Mouse (Mus musculus): Measurements from ENCODE around the gene Lims1. TPM values are rescaled to one million over a fixed set of nuclear protein-coding genes. Genes with fewer than 3 reads are reported as not detected.

Gene Lims1
- polyA plus RNA-seq, 1 experiment: 0.20 TPM

- Histone ChIP-seq H3K9me3 (ENCODE audit: control insufficient read depth, low read length) (no peaks in the 10 kb centered on the region), H3K4me1 (ENCODE audit: control insufficient read depth) (peaks cover 28% of the 10 kb centered on the region), H3K4me3 (replicated peaks) (no peak overlapping the region), H3K27me3 (ENCODE audit: control insufficient read depth) (no peaks in the 10 kb centered on the region), H3K36me3 (ENCODE audit: control insufficient read depth) (peaks cover 47% of the 10 kb centered on the region)
- no peak for TF ChIP-seq TAL1 (IDR thresholded peaks at IDR 0.05; ENCODE audit: low read length)
These were observed 62.4 kb downstream of the Lims1 start for GRCm38 (mm10) chr10:58385629-58386028.

DNA sequence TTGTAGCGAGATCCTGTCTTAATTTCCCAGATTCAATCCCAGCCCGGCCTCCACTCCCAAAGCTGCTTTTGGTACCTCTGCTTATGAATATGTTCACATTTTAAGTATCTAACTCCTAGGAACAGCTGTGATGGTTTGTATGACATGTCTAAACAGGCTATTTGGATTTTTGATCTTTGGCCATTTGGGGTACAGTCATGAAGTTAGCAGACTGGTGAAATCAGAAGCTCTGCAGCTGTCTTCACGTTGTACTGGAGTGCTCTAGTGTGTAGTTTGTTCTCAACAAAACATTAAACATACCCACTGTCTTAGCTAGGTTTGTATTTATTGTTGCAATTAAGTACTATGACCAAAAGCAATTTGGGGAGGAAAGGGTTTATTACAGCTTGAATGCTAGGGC, 63.7 kb downstream of the Lims1 start:
- no peak overlapping the region for H3K4me3 ChIP-seq (replicated peaks)
- H3K27me3 ChIP-seq (ENCODE audit: control insufficient read depth): no peaks in the 10 kb centered on the region
- peaks cover 31% of the 10 kb centered on the region for H3K4me1 ChIP-seq (ENCODE audit: control insufficient read depth)
- TF ChIP-seq GATA1 (IDR thresholded peaks at IDR 0.05; ENCODE audit: low read length): no peak
- TF ChIP-seq TAL1 (IDR thresholded peaks at IDR 0.05; ENCODE audit: low read length): no peak
- H3K36me3 ChIP-seq (ENCODE audit: control insufficient read depth): peaks cover 42% of the 10 kb centered on the region
- no peaks in the 10 kb centered on the region for H3K9me3 ChIP-seq (ENCODE audit: control insufficient read depth, low read length)

DNA sequence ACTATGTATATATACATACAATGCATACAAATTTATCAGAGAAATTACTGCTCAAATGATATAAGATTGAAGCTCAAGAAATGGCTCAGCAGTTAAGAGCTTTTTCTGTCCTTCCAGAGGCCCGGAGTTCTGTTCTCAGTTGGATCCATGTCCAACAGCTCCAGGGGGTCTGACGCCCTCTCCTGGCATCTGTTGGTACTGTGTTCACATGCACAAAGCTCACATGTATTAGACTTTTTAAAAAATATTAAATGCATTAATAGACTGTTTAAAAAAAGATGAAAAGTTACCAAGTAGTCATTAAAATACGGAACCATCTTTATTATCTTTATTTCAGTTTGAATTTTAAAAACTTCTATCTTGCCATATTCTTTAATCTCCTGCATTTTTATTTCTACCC, 65.4 kb downstream of the Lims1 start:
- Histone ChIP-seq H3K36me3 (ENCODE audit: control insufficient read depth) (peaks cover 41% of the 10 kb centered on the region), H3K4me3 (replicated peaks) (no peak overlapping the region), H3K27me3 (ENCODE audit: control insufficient read depth) (no peaks in the 10 kb centered on the region), H3K9me3 (ENCODE audit: control insufficient read depth, low read length) (no peaks in the 10 kb centered on the region), H3K4me1 (ENCODE audit: control insufficient read depth) (peaks cover 38% of the 10 kb centered on the region)
- TF ChIP-seq TAL1 (IDR thresholded peaks at IDR 0.05; ENCODE audit: low read length): no peak
- TF ChIP-seq GATA1 (IDR thresholded peaks at IDR 0.05; ENCODE audit: low read length): no peak

- TF ChIP-seq TAL1 (IDR thresholded peaks at IDR 0.05; ENCODE audit: low read length): no peak
- TF ChIP-seq GATA1 (IDR thresholded peaks at IDR 0.05; ENCODE audit: low read length): no peak
- H3K4me1 ChIP-seq (ENCODE audit: control insufficient read depth): peaks cover 39% of the 10 kb centered on the region
- peaks cover 39% of the 10 kb centered on the region for H3K36me3 ChIP-seq (ENCODE audit: control insufficient read depth)
These were observed 65.9 kb downstream of the Lims1 start for GRCm38 (mm10) chr10:58389151-58389550.

DNA sequence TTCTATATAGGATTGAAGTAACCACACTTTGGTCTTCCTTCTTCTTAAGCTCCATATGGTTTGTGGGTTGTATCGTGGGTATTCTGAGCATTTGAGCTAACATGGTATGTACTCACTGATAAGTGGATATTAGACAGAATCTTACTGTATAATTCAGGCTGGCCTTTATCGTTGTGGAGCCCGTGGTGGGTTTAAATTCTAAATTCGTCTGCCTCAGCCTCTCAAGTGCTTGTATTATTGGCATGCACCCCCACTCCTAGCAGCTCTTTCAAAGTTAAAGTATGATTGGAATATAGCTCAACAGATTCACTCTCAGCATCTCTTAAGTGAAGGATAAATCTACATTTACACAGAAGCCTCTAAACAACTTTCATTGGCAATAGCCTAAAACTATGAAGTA, 69.2 kb downstream of the Lims1 start:
- no peak overlapping the region for H3K4me3 ChIP-seq (replicated peaks)
- no peaks in the 10 kb centered on the region for H3K27me3 ChIP-seq (ENCODE audit: control insufficient read depth)
- peaks cover 45% of the 10 kb centered on the region for H3K36me3 ChIP-seq (ENCODE audit: control insufficient read depth)
- TF ChIP-seq GATA1 (IDR thresholded peaks at IDR 0.05; ENCODE audit: low read length) (no peak), TAL1 (IDR thresholded peaks at IDR 0.05; ENCODE audit: low read length) (no peak)
- peaks cover 37% of the 10 kb centered on the region for H3K4me1 ChIP-seq (ENCODE audit: control insufficient read depth)
- no peaks in the 10 kb centered on the region for H3K9me3 ChIP-seq (ENCODE audit: control insufficient read depth, low read length)

More at GRCm38 (mm10) chr10:58389151-58389550, 65.9 kb downstream of the Lims1 start:
- no peaks in the 10 kb centered on the region for H3K9me3 ChIP-seq (ENCODE audit: control insufficient read depth, low read length)
- H3K4me3 ChIP-seq (replicated peaks): no peak overlapping the region
- no peaks in the 10 kb centered on the region for H3K27me3 ChIP-seq (ENCODE audit: control insufficient read depth)

- no peaks in the 10 kb centered on the region for H3K9me3 ChIP-seq (ENCODE audit: control insufficient read depth, low read length)
- H3K27me3 ChIP-seq (ENCODE audit: control insufficient read depth): no peaks in the 10 kb centered on the region
- H3K4me3 ChIP-seq (replicated peaks): no peak overlapping the region
- peaks cover 48% of the 10 kb centered on the region for H3K36me3 ChIP-seq (ENCODE audit: control insufficient read depth)
- peaks cover 37% of the 10 kb centered on the region for H3K4me1 ChIP-seq (ENCODE audit: control insufficient read depth)
- TF ChIP-seq TAL1 (IDR thresholded peaks at IDR 0.05; ENCODE audit: low read length): no peak
- no peak for TF ChIP-seq GATA1 (IDR thresholded peaks at IDR 0.05; ENCODE audit: low read length)
These were observed 70.1 kb downstream of the Lims1 start for GRCm38 (mm10) chr10:58393026-58394014.

DNA sequence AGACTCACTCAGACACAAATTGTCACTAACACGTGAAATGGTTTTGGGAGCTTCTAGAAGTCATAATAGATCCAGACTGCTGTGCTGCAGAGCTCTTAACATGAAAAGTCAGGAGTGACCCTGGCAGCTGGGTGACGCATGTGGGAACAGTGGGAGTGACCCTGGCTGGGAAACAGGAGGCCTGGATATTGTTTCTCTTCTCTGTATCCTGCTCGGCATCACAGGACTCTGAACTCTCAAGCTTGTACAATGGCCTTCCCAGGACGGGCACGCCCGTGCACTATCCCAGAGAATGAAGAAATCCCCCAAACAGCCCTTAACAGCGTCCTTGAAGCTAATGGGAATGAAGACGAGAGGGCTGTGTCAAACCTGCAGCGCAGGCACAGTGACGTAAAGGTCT, 70.9 kb downstream of the Lims1 start:
- no peaks in the 10 kb centered on the region for H3K27me3 ChIP-seq (ENCODE audit: control insufficient read depth)
- H3K9me3 ChIP-seq (ENCODE audit: control insufficient read depth, low read length): no peaks in the 10 kb centered on the region
- peaks cover 56% of the 10 kb centered on the region for H3K36me3 ChIP-seq (ENCODE audit: control insufficient read depth)
- TF ChIP-seq GATA1 (IDR thresholded peaks at IDR 0.05; ENCODE audit: low read length) (no peak), TAL1 (IDR thresholded peaks at IDR 0.05; ENCODE audit: low read length) (no peak)
- peaks cover 37% of the 10 kb centered on the region for H3K4me1 ChIP-seq (ENCODE audit: control insufficient read depth)
- no peak overlapping the region for H3K4me3 ChIP-seq (replicated peaks)

DNA sequence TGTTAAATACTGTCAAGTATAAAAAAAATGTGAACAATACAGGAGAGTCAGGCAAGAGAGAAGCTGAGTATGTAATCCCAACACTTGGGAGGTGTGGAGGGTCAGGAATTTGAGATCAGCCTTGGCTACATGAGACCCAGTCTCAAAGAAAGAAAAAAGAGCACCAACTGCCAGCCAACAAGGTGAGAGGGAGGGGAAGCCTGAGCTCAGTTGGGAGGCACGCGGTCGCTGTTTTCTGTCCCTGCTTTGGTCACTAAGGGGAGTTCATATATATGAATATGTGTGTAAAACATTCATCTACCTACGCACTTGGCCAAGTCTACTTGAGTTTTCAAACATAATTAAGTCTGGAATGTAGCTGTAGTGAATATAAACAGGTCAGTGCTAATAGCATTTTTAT, 72.0 kb downstream of the Lims1 start:
- Histone ChIP-seq H3K9me3 (ENCODE audit: control insufficient read depth, low read length) (no peaks in the 10 kb centered on the region), H3K36me3 (ENCODE audit: control insufficient read depth) (peaks cover 65% of the 10 kb centered on the region), H3K27me3 (ENCODE audit: control insufficient read depth) (no peaks in the 10 kb centered on the region), H3K4me3 (replicated peaks) (no peak overlapping the region), H3K4me1 (ENCODE audit: control insufficient read depth) (peaks cover 37% of the 10 kb centered on the region)
- no peak for TF ChIP-seq GATA1 (IDR thresholded peaks at IDR 0.05; ENCODE audit: low read length)
- TF ChIP-seq TAL1 (IDR thresholded peaks at IDR 0.05; ENCODE audit: low read length): no peak

- Histone ChIP-seq H3K4me3 (replicated peaks) (no peak overlapping the region), H3K27me3 (ENCODE audit: control insufficient read depth) (no peaks in the 10 kb centered on the region), H3K4me1 (ENCODE audit: control insufficient read depth) (peaks cover 34% of the 10 kb centered on the region), H3K36me3 (ENCODE audit: control insufficient read depth) (peaks cover 69% of the 10 kb centered on the region), H3K9me3 (ENCODE audit: control insufficient read depth, low read length) (no peaks in the 10 kb centered on the region)
- TF ChIP-seq TAL1 (IDR thresholded peaks at IDR 0.05; ENCODE audit: low read length) (no peak), GATA1 (IDR thresholded peaks at IDR 0.05; ENCODE audit: low read length) (no peak)
These were observed 72.5 kb downstream of the Lims1 start for GRCm38 (mm10) chr10:58395723-58396122.
